Mouse (Mus musculus) intestine, postnatal 0 days (tissue): ENCODE results near the gene Scn1a. TPM values are rescaled to one million over a fixed set of nuclear protein-coding genes. Genes with fewer than 3 reads are reported as not detected.

Experiments
- ATAC-seq: fragments of 200-750 bp; cut with Nextera tagmentation; 2 replicates; pipeline ENCODE4 v1.8.0; 2017; ENCODE audit warnings: mild to moderate bottlenecking, moderate TSS enrichment, moderate library complexity
- H3K27ac ChIP-seq: fragments of 300-500 bp; sonication (generic); 2 replicates; pipeline ENCODE4 v1.5.1; 2014; ENCODE audit warnings: mild to moderate bottlenecking, low read depth, low read length, moderate library complexity
- H3K27me3 ChIP-seq: fragments of 300-500 bp; sonication (generic); replicated peaks from 2 replicates; pipeline ENCODE4 v1.6.1; 2014; ENCODE audit warnings: low read length, mixed read lengths; ENCODE audit not compliant: control insufficient read depth, insufficient read depth
- H3K36me3 ChIP-seq: fragments of 300-500 bp; sonication (generic); 2 replicates; pipeline ENCODE4 v1.6.1; 2014; ENCODE audit warnings: mild to moderate bottlenecking, moderate library complexity; ENCODE audit not compliant: control insufficient read depth, insufficient read depth
- H3K4me1 ChIP-seq: fragments of 300-500 bp; sonication (generic); replicated peaks from 2 replicates; pipeline ENCODE4 v1.6.1; 2014; ENCODE audit warnings: antibody characterized with exemption, low read length, mixed read lengths; ENCODE audit not compliant: control insufficient read depth, insufficient read depth
- H3K4me2 ChIP-seq: fragments of 300-500 bp; sonication (generic); replicated peaks from 2 replicates; pipeline ENCODE4 v1.6.1; 2014; ENCODE audit warnings: low read depth, mild to moderate bottlenecking, moderate library complexity
- H3K4me3 ChIP-seq: fragments of 300-500 bp; sonication (generic); 2 replicates; pipeline ENCODE4 v1.5.1; 2014; ENCODE audit warnings: low read depth, low read length
- H3K9ac ChIP-seq: fragments of 300-500 bp; sonication (generic); 2 replicates; pipeline ENCODE4 v1.6.1; 2014; ENCODE audit warnings: mild to moderate bottlenecking, low read depth, low read length
- H3K9me3 ChIP-seq: fragments of 300-500 bp; sonication (generic); 2 replicates; pipeline ENCODE4 v1.6.1; 2016; ENCODE audit warnings: mixed run types; ENCODE audit not compliant: control insufficient read depth
- CTCF ChIP-seq: sonication (generic); IDR thresholded peaks from 2 replicates; pipeline ENCODE4 v1.5.1; 2016; ENCODE audit warnings: low read depth, mild to moderate bottlenecking, control low read depth, antibody characterized with exemption, moderate library complexity
- WGBS: fragments of 180-500 bp; shearing (Covaris S2); extraction: QIAGEN DNeasy Blood & Tissue Kit; methylation state at CpG from one replicate; pipeline ENCODE4 v1.1.7; 2014; 5-methylcytosine and 5-hydroxymethylcytosine counted together
- polyA plus RNA-seq: library from polyadenylated mRNA; unstranded; fragments of >200 nt; fragmentation: Nextera tagmentation; extraction: Ambion mirVana; gene quantifications from 2 replicates; pipeline ENCODE4 v1.2.1, GENCODE M21; 2015

Gene Scn1a
- 0.05 and 0.09 TPM in 2 replicates for polyA plus RNA-seq

GRCm38 (mm10) chr2:66440711-66441110, at the start of gene Scn1a:
Gene Scn1a (minus strand): TSS chr2:66440840.
- no peak for TF ChIP-seq CTCF
- Histone ChIP-seq H3K9me3 (no peaks in the 10 kb centered on the region), H3K9ac (no peak within 1 kb of the TSS), H3K4me2 (peak within 1 kb of the TSS; percentile 40), H3K27me3 (no peaks in the 10 kb centered on the region), H3K4me3 (no peak within 1 kb of the TSS), H3K36me3 (no peaks in the 10 kb centered on the region), H3K4me1 (no peaks in the 10 kb centered on the region), H3K27ac (no peak within 1 kb of the TSS)
- WGBS = 20% methylated on average over 7 of the region's 7 CpGs
- ATAC-seq = no peak

DNA sequence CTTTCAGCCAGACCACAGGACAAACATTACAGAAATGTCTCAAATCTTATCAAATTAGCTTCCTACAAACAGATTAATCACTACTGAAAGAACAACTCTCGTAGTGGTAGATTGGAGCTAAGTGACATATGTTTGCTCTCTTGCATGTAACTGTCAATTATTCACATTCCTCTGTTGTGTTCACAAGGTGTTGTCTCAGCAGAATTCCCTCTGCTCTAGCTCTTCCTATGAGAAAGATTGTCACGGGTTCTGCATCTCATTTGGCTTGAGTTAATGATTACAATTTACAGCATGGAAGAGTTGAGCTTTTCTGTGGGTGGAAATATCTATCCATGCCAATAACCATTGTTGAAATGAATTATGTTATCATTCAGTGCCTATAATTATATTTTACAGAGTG, 37.8 kb upstream of the Scn1a start:
- no peak for TF ChIP-seq CTCF
- no peak overlapping the region for H3K9ac ChIP-seq
- H3K4me1 ChIP-seq = no peaks in the 10 kb centered on the region
- no peaks in the 10 kb centered on the region for H3K9me3 ChIP-seq
- no peak overlapping the region for H3K27ac ChIP-seq
- 26% methylated on average over 2 of the region's 2 CpGs for WGBS
- H3K4me2 ChIP-seq = no peak overlapping the region
- H3K27me3 ChIP-seq = no peaks in the 10 kb centered on the region
- H3K4me3 ChIP-seq = no peak overlapping the region
- H3K36me3 ChIP-seq = no peaks in the 10 kb centered on the region
- no peak for ATAC-seq

GRCm38 (mm10) chr2:66473181-66473822, 32.7 kb upstream of the Scn1a start:
- Histone ChIP-seq H3K27ac (no peak overlapping the region), H3K4me2 (no peak overlapping the region), H3K4me3 (no peak overlapping the region), H3K9me3 (no peaks in the 10 kb centered on the region), H3K36me3 (no peaks in the 10 kb centered on the region), H3K4me1 (no peaks in the 10 kb centered on the region), H3K9ac (no peak overlapping the region), H3K27me3 (no peaks in the 10 kb centered on the region)
- ATAC-seq = no peak
- WGBS = 44% methylated on average over 3 of the region's 3 CpGs
- TF ChIP-seq CTCF = peak; percentile 70

DNA sequence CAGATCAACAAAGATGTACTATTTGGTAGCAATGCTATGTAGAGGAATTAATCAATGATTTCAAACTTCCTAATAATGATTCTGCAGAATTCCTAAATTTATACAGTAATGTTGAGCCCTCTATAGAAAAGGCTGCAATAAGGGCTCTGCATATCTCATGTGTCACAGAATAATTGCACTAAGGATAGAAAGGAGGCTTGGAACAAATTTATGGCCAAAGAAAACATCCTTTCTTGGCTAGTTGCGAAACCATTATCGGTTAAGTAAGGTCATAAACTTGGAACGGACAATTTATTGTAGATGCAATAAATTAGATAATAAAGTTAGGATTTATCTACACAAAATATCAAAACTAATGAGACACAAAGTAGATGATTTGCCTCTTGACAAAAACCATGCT, 24.8 kb upstream of the Scn1a start:
- H3K4me1 ChIP-seq = no peaks in the 10 kb centered on the region
- H3K4me2 ChIP-seq = no peak overlapping the region
- no peak for ATAC-seq
- no peaks in the 10 kb centered on the region for H3K36me3 ChIP-seq
- H3K9ac ChIP-seq = no peak overlapping the region
- H3K9me3 ChIP-seq = no peaks in the 10 kb centered on the region
- no peak for TF ChIP-seq CTCF
- WGBS = 22% methylated on average over 3 of the region's 3 CpGs
- no peak overlapping the region for H3K27ac ChIP-seq
- H3K4me3 ChIP-seq = no peak overlapping the region
- H3K27me3 ChIP-seq = no peaks in the 10 kb centered on the region

GRCm38 (mm10) chr2:66464874-66465458, 24.3 kb upstream of the Scn1a start:
- H3K4me1 ChIP-seq = no peaks in the 10 kb centered on the region
- H3K27me3 ChIP-seq = no peaks in the 10 kb centered on the region
- no peak overlapping the region for H3K9ac ChIP-seq
- H3K4me3 ChIP-seq = no peak overlapping the region
- no peaks in the 10 kb centered on the region for H3K36me3 ChIP-seq
- no peak for ATAC-seq
- H3K27ac ChIP-seq = no peak overlapping the region
- H3K9me3 ChIP-seq = no peaks in the 10 kb centered on the region
- TF ChIP-seq CTCF = no peak
- no peak overlapping the region for H3K4me2 ChIP-seq
- 64% methylated on average over 2 of the region's 2 CpGs for WGBS

- H3K4me3 ChIP-seq = no peak overlapping the region
- H3K4me2 ChIP-seq = no peak overlapping the region
- WGBS = 90% methylated on average over 6 of the region's 6 CpGs
- no peak overlapping the region for H3K9ac ChIP-seq
- H3K27ac ChIP-seq = no peak overlapping the region
- ATAC-seq = no peak
- H3K4me1 ChIP-seq = no peaks in the 10 kb centered on the region
- no peaks in the 10 kb centered on the region for H3K9me3 ChIP-seq
- no peaks in the 10 kb centered on the region for H3K27me3 ChIP-seq
- no peak for TF ChIP-seq CTCF
- H3K36me3 ChIP-seq = no peaks in the 10 kb centered on the region
These were observed 23.3 kb upstream of the Scn1a start for GRCm38 (mm10) chr2:66463916-66464315.
